9 mouse cellular contexts compared by ENCODE assay signal in the genomic region with DNA sequence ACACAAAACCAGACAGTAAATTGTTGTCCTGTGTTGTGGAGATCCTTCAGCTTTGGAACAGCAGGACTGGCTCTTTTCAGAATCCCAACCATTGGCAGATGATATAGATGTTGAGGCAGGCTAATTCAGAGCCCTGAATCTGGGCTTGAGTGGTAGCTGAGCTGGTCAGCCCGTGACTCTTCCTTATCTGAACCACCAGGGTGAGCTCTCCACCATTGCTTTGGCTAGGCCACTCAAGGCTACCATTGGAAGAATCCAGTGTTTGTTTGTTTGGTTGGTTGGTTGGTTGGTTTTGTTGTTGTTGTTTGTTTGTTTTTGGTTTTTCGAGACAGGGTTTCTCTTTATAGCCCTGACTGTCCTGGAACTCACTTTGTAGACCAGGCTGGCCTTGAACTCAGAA. TPM values are rescaled to one million over a fixed set of nuclear protein-coding genes. Genes with fewer than 3 reads are reported as not detected.
A peak's percentile ranks its signal among the peaks of the same experiment; 100 is the strongest.
DNase-seq lines count a peak whose midpoint lies in the region; ATAC-seq lines count a peak whose summit lies in the region.
"Had no signal": no experiment of that assay in that cellular context is flagged by ENCODE, and none has a peak within 500 bp of the region (broad histone marks: within the 10 kb centered on the region; RNA-seq: fewer than 3 reads in every experiment).

No protein-coding gene starts in this region.

- H3K27ac ChIP-seq in liver, embryonic 11.5 days (ENCODE audit: low read depth, low read length) = no peak overlapping the region
- no peak overlapping the region for H3K27ac ChIP-seq in hindbrain, embryonic 10.5 days
- H3K27ac ChIP-seq in hindbrain, embryonic 16.5 days (ENCODE audit: low read depth, low read length) = no peak overlapping the region
- H3K27ac ChIP-seq: neural tube, embryonic 13.5 days had no signal

- DNase-seq in cerebellum, postnatal 14 days = peak; percentile 14 to 19
- DNase-seq in cerebellum, postnatal 4 days (ENCODE audit: low spot score in 2 of 2) = no peak
- peak; percentile 8 for DNase-seq in thymus, postnatal 14 days
- no peak for DNase-seq in thymus, postnatal 4 days
- DNase-seq in liver, embryonic 11.5 days (ENCODE audit: low spot score) = no peak
- no peak for DNase-seq in right cerebral cortex, adult 18-20 months
- no peak for DNase-seq in hindbrain, embryonic 10.5 days (ENCODE audit: low spot score)

- H3K4me1 ChIP-seq in liver, embryonic 11.5 days (replicated peaks; ENCODE audit: control insufficient read depth, insufficient read depth, low read length) = peaks cover 26% of the 10 kb centered on the region
- no peaks in the 10 kb centered on the region for H3K4me1 ChIP-seq in hindbrain, embryonic 10.5 days (replicated peaks)
- H3K4me1 ChIP-seq in hindbrain, embryonic 16.5 days (ENCODE audit: control insufficient read depth, insufficient read depth, low read depth, low read length) = no peaks in the 10 kb centered on the region
- H3K4me1 ChIP-seq: neural tube, embryonic 13.5 days had no signal

- ATAC-seq in liver, embryonic 11.5 days (replicated peaks; ENCODE audit: low FRiP score) = peak; percentile 59
- no peak for ATAC-seq in hindbrain, embryonic 16.5 days

- no peaks in the 10 kb centered on the region for H3K9me3 ChIP-seq in liver, embryonic 11.5 days (ENCODE audit: control insufficient read depth, low read length)
- no peaks in the 10 kb centered on the region for H3K9me3 ChIP-seq in hindbrain, embryonic 10.5 days
- H3K9me3 ChIP-seq in hindbrain, embryonic 16.5 days (ENCODE audit: control insufficient read depth, low read length) = no peaks in the 10 kb centered on the region
- H3K9me3 ChIP-seq: neural tube, embryonic 13.5 days had no signal

- H3K4me2 ChIP-seq in liver, embryonic 11.5 days = no peak overlapping the region
- H3K4me2 ChIP-seq in hindbrain, embryonic 16.5 days (ENCODE audit: low read length) = no peak overlapping the region
- H3K4me2 ChIP-seq: neural tube, embryonic 13.5 days had no signal

- no peaks in the 10 kb centered on the region for H3K36me3 ChIP-seq in liver, embryonic 11.5 days (ENCODE audit: control insufficient read depth, insufficient read depth, low read length)
- peaks cover 17% of the 10 kb centered on the region for H3K36me3 ChIP-seq in hindbrain, embryonic 10.5 days
- peaks cover 8% of the 10 kb centered on the region for H3K36me3 ChIP-seq in hindbrain, embryonic 16.5 days (ENCODE audit: control insufficient read depth, insufficient read depth, low read length)

- WGBS in liver, embryonic 11.5 days = 54% methylated on average over 2 of the region's 2 CpGs
- WGBS in hindbrain, embryonic 10.5 days = 63% methylated on average over 2 of the region's 2 CpGs
- WGBS in hindbrain, embryonic 16.5 days = 88% methylated on average over 2 of the region's 2 CpGs

- no peak overlapping the region for H3K9ac ChIP-seq in liver, embryonic 11.5 days (ENCODE audit: low read depth, low read length)
- H3K9ac ChIP-seq in hindbrain, embryonic 16.5 days (ENCODE audit: low read depth, low read length) = no peak overlapping the region
- H3K9ac ChIP-seq: neural tube, embryonic 13.5 days had no signal

- no peaks in the 10 kb centered on the region for H3K27me3 ChIP-seq in liver, embryonic 11.5 days (replicated peaks; ENCODE audit: control insufficient read depth, insufficient read depth, low read length)
- no peaks in the 10 kb centered on the region for H3K27me3 ChIP-seq in hindbrain, embryonic 10.5 days (ENCODE audit: insufficient read depth, poor library complexity, severe bottlenecking)
- no peaks in the 10 kb centered on the region for H3K27me3 ChIP-seq in hindbrain, embryonic 16.5 days (replicated peaks; ENCODE audit: control insufficient read depth, insufficient read depth, low read length)
- H3K27me3 ChIP-seq: neural tube, embryonic 13.5 days had no signal

- no peak overlapping the region for H3K4me3 ChIP-seq in liver, embryonic 11.5 days (ENCODE audit: low read depth, low read length)
- no peak overlapping the region for H3K4me3 ChIP-seq in hindbrain, embryonic 10.5 days
- no peak overlapping the region for H3K4me3 ChIP-seq in hindbrain, embryonic 16.5 days (ENCODE audit: low read length)
- H3K4me3 ChIP-seq: neural tube, embryonic 13.5 days had no signal

RNA-seq across cellular contexts. Expression of gene Lancl2, which starts 41.0 kb away (rescaled TPM):
- 21.5 and 25.9 TPM in 2 replicates for polyA plus RNA-seq in liver, embryonic 11.5 days (2014; fragmentation: Nextera tagmentation; extraction: Ambion mirVana)
- polyA plus RNA-seq in hindbrain, embryonic 10.5 days (2016; fragmentation: Nextera tagmentation; extraction: Ambion mirVana) = 35.2 and 37.2 TPM in 2 replicates
- 84.3 and 88.9 TPM in 2 replicates for polyA plus RNA-seq in hindbrain, embryonic 16.5 days (2015; fragmentation: Nextera tagmentation; extraction: Ambion mirVana)

RNA-seq across cellular contexts. Expression of gene Pyurf, which starts 51.5 kb away (rescaled TPM):
- polyA plus RNA-seq in liver, embryonic 11.5 days (2014; fragmentation: Nextera tagmentation; extraction: Ambion mirVana) = 13.5 and 14.9 TPM in 2 replicates
- 17.1 and 17.8 TPM in 2 replicates for polyA plus RNA-seq in hindbrain, embryonic 10.5 days (2016; fragmentation: Nextera tagmentation; extraction: Ambion mirVana)
- polyA plus RNA-seq in hindbrain, embryonic 16.5 days (2015; fragmentation: Nextera tagmentation; extraction: Ambion mirVana) = 17.5 and 18.8 TPM in 2 replicates

Comparison
In these comparisons a context has a peak if more than half of its experiments do, and no peak if none do; other contexts are left out.
1. DNase-seq: peak in cerebellum, postnatal 14 days (2 of 2) and thymus, postnatal 14 days (single experiment); none in cerebellum, postnatal 4 days (0 of 2), thymus, postnatal 4 days (single experiment), liver, embryonic 11.5 days (single experiment), right cerebral cortex, adult 18-20 months (single experiment) and hindbrain, embryonic 10.5 days (single experiment).